Mouse (Mus musculus) kidney, adult 2 months (tissue): ENCODE measurements around the gene Vezt.

Experiments used
- CTCF ChIP-seq: fragments of 200-500 bp; conservative IDR thresholded peaks from 2 replicates; pipeline ENCODE4 v1.5.1; 2011; ENCODE audit warnings: low read depth, mild to moderate bottlenecking, control low read depth, low read length, moderate library complexity, mixed read lengths; ENCODE audit not compliant: insufficient read depth, insufficient read length
- POLR2A ChIP-seq: fragments of 200-500 bp; IDR thresholded peaks from one replicate; pipeline ENCODE4 v1.6.1; 2011; ENCODE audit warnings: low read depth, low read length, control low read depth

- TF ChIP-seq POLR2A (no peak), CTCF (no peak)
Observed at GRCm38 (mm10) chr10:94047024-94047423, 11.4 kb upstream of the Vezt start.
